Mouse (Mus musculus): ENCODE measurements at regions not wholly inside any gene's neighbourhood (a gene's known extent, or its start where the extent isn't known, plus 50 kb on each side); places are given as distances from the start of the nearest gene placed in this dataset.

- no peak overlapping the region for H3K4me3 ChIP-seq
- H3K9ac ChIP-seq, result no peak overlapping the region
- H3K4me1 ChIP-seq (replicated peaks), result peaks cover 6% of the 10 kb centered on the region; the same call in 1 of the 2 replicates
- ATAC-seq (ENCODE audit: low FRiP score, low read depth), result no peak
- H3K4me2 ChIP-seq, result no peak overlapping the region
- no peaks in the 10 kb centered on the region for H3K9me3 ChIP-seq
- WGBS, result 28% methylated on average over 4 of the region's 4 CpGs
- no peaks in the 10 kb centered on the region for H3K36me3 ChIP-seq
- H3K27me3 ChIP-seq, result no peaks in the 10 kb centered on the region
- H3K27ac ChIP-seq (replicated peaks), result no peak overlapping the region
Observed at GRCm38 (mm10) chr4:54071951-54072350, 246.1 kb downstream of the Tmem38b start.

DNA sequence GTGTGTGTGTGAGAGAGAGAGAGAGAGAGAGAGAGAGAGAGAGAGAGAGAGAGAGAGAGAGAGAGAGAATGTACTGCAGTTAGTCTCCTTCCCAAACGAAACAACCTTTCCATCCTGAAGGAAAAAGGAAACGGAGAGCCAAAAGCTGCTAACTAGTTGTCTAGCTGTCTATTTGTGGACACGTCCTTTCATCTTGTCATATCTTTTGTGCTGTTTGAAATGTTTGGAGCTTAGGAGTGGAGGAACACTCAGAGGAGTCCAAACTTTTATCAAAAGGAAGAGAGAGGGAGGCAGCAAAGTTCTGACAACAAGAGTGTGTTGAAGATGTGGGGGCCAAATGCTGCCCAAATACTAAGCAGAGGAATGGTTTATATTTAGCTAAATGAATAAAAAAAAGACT, 246.6 kb downstream of the Tmem38b start:
- WGBS, result 18% methylated on average over 3 of the region's 3 CpGs
- no peak overlapping the region for H3K27ac ChIP-seq (replicated peaks)
- ATAC-seq (ENCODE audit: low FRiP score, low read depth), result no peak
- no peaks in the 10 kb centered on the region for H3K36me3 ChIP-seq
- no peak overlapping the region for H3K4me3 ChIP-seq
- H3K4me1 ChIP-seq (replicated peaks), result peaks cover 6% of the 10 kb centered on the region; the same call in 1 of the 2 replicates
- no peak overlapping the region for H3K9ac ChIP-seq
- no peak overlapping the region for H3K4me2 ChIP-seq
- no peaks in the 10 kb centered on the region for H3K27me3 ChIP-seq
- H3K9me3 ChIP-seq, result no peaks in the 10 kb centered on the region

- no peak overlapping the region for H3K4me3 ChIP-seq
- no peak overlapping the region for H3K27ac ChIP-seq (replicated peaks)
- 8% methylated on average over 10 of the region's 10 CpGs for WGBS
- no peak overlapping the region for H3K9ac ChIP-seq
- H3K27me3 ChIP-seq, result no peaks in the 10 kb centered on the region
- H3K9me3 ChIP-seq, result no peaks in the 10 kb centered on the region
- no peaks in the 10 kb centered on the region for H3K36me3 ChIP-seq
- H3K4me2 ChIP-seq, result peak overlapping the region; percentile 23
- H3K4me1 ChIP-seq (replicated peaks), result peaks cover 6% of the 10 kb centered on the region; the same call in 1 of the 2 replicates
- ATAC-seq (ENCODE audit: low FRiP score, low read depth), result no peak
Observed at GRCm38 (mm10) chr4:54072932-54073331, 247.1 kb downstream of the Tmem38b start.

DNA sequence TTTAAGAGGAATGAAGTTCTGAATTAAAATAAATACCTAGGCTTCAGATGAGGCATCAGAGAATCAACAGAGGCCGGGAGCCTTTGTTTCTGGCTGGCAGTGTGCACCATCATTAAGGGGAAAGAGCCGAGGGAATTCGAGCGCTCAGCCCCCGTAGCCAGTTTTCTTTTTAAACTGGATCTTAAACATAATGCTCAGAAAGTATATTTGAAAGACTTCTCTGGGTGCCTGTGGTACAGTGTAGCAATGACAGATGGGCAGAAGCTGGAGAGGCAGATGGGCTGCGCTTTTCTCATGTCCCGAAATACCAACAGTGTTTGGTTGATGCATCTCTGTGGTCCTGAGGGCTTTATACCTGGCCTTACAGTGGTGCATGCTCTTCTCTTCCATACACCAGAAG, 247.6 kb downstream of the Tmem38b start:
- 0 out of 2 replicates have a peak, but pooled peaks have one; percentile 30 for ATAC-seq (ENCODE audit: low FRiP score, low read depth)
- Histone ChIP-seq H3K9me3 (no peaks in the 10 kb centered on the region), H3K4me1 (replicated peaks) (peaks cover 6% of the 10 kb centered on the region; the same call in 1 of the 2 replicates), H3K4me2 (peak overlapping the region; percentile 23; the same call in 1 of the 2 replicates), H3K27ac (replicated peaks) (no peak overlapping the region), H3K36me3 (no peaks in the 10 kb centered on the region), H3K9ac (no peak overlapping the region), H3K27me3 (no peaks in the 10 kb centered on the region), H3K4me3 (no peak overlapping the region)
- 26% methylated on average over 7 of the region's 7 CpGs for WGBS

DNA sequence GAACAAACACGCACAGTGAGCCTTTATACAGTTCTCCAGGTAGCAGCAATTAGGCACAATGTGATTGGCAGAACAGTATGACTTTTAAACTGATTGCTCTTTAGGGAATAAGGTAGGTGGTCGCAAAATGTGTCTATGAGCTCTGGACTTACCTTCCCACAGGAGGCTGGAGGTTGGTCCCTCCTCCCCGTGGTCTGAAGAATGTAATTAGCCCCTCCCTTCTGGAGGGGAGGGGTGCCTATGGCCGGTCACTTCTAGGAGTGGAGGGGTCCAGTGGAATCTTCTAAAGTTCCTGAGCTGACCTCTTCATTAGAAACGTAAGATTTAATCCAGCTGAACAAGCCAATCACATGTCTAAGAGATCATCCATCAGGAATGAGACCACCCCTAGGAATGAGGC, 248.4 kb downstream of the Tmem38b start:
- no peak for ATAC-seq (ENCODE audit: low FRiP score, low read depth)
- H3K9me3 ChIP-seq, result no peaks in the 10 kb centered on the region
- H3K27me3 ChIP-seq, result no peaks in the 10 kb centered on the region
- H3K4me1 ChIP-seq (replicated peaks), result peaks cover 6% of the 10 kb centered on the region; the same call in 1 of the 2 replicates
- H3K9ac ChIP-seq, result no peak overlapping the region
- no peaks in the 10 kb centered on the region for H3K36me3 ChIP-seq
- H3K4me3 ChIP-seq, result no peak overlapping the region
- WGBS, result 53% methylated on average over 5 of the region's 5 CpGs
- no peak overlapping the region for H3K27ac ChIP-seq (replicated peaks)
- H3K4me2 ChIP-seq, result no peak overlapping the region

DNA sequence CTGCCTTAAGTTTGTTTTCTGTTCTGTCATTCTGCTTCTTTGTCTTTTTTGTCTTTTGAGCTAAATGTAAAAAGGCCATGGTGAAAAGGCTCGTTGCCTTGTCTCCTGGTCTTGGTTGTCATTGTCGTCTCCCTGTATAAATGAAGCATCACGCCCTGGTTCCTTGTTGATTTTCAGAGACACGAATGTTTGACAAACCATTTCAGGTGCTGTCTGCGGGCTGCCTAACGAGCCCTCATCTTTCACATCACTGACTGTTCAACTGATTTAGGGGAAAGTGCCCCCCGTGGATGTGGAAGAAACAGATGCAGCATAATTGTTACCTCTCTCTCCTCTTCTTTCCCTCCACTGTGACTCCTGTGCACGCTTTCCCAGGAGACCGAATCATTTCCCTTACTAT, 254.7 kb downstream of the Tmem38b start:
- Histone ChIP-seq H3K4me1 (replicated peaks) (no peaks in the 10 kb centered on the region), H3K9ac (no peak overlapping the region), H3K4me3 (no peak overlapping the region), H3K4me2 (no peak overlapping the region), H3K9me3 (no peaks in the 10 kb centered on the region), H3K27ac (replicated peaks) (no peak overlapping the region), H3K36me3 (no peaks in the 10 kb centered on the region), H3K27me3 (no peaks in the 10 kb centered on the region)
- ATAC-seq (ENCODE audit: low FRiP score, low read depth), result no peak
- WGBS, result 52% methylated on average over 9 of the region's 9 CpGs

DNA sequence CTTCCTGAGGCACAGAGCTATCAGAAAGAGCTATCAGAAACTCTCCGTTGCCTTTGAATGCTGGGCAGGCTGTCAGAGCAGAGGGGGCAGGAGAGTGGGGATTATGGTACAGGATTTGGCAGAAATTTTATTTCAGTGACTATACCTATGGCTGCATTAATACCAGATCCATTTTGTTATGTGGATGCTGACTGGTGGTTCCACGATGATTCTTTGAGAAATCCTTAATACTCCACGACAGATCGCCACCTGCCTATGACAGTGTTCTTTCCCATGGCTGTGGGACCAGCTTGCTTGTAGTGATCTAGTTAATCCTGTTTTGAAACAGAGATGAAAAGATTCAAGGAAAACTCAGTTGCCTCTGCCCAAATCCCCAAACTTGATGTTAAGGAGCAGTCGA, 255.6 kb downstream of the Tmem38b start:
- Histone ChIP-seq H3K27ac (replicated peaks) (no peak overlapping the region), H3K4me1 (replicated peaks) (no peaks in the 10 kb centered on the region), H3K9me3 (no peaks in the 10 kb centered on the region), H3K27me3 (no peaks in the 10 kb centered on the region), H3K4me2 (no peak overlapping the region), H3K36me3 (no peaks in the 10 kb centered on the region), H3K9ac (no peak overlapping the region), H3K4me3 (no peak overlapping the region)
- 83% methylated on average over 5 of the region's 5 CpGs for WGBS
- ATAC-seq (ENCODE audit: low FRiP score, low read depth), result no peak

DNA sequence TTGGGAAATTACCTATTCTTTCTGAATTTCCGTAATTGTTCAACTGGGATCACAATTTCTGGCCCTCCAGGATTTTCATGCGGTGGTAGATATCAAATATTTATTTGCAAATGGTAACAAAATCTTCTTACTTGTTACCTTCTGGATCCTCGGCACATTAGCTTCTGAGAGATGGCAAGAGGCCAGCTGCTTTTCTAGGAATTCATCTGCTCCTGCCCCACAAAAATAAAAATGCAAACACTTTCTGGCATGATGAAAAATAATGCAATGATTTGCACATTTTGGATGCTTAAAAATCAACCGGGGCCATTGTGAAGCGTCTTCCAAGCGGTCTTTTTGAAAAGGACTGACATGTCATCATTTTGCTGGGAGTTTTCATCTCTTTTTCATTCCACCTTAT, 258.9 kb downstream of the Tmem38b start:
- 83% methylated on average over 6 of the region's 6 CpGs for WGBS
- Histone ChIP-seq H3K27ac (replicated peaks) (no peak overlapping the region), H3K9ac (no peak overlapping the region), H3K4me1 (replicated peaks) (no peaks in the 10 kb centered on the region), H3K4me3 (no peak overlapping the region), H3K9me3 (no peaks in the 10 kb centered on the region), H3K27me3 (no peaks in the 10 kb centered on the region), H3K36me3 (no peaks in the 10 kb centered on the region), H3K4me2 (no peak overlapping the region)
- no peak for ATAC-seq (ENCODE audit: low FRiP score, low read depth)

DNA sequence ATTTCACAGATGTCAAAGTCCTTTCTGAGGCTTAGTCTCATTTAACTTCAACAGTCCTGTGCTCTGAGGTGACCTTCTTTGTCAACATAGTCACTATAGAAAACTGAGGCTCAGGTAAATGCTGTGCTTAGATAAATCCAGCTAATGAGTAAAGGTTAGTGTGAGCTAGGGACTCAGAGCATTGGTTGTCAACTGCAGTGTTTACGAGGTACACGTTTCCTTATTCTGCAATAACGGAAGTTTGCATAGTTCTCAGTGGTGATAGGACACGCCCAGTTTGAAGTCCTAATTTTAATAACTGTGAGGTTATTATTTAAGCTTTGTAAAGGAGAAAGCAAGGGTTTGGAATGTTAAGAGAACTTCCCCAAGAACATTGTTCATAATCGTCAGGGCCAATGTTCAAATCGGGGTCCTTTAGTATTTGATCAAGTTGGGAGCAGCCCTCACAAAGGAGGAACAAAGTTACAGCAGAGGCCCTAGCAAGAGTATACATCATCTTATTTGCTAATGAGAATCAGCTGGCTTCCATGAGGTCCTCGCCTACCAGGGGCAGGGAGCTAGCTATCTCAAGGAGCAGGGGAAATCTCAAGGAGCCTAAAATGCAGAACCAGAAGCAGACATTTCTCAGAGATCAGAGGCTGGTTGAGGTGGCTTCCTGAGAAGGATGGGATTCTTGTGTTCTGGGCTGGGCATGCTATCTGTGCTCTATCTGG, 268.6 kb downstream of the Tmem38b start:
- Histone ChIP-seq H3K36me3 (no peaks in the 10 kb centered on the region), H3K4me3 (no peak overlapping the region), H3K4me2 (no peak overlapping the region), H3K9ac (no peak overlapping the region), H3K4me1 (replicated peaks) (no peaks in the 10 kb centered on the region), H3K27me3 (no peaks in the 10 kb centered on the region), H3K27ac (replicated peaks) (no peak overlapping the region), H3K9me3 (no peaks in the 10 kb centered on the region)
- WGBS, result 92% methylated on average over 7 of the region's 7 CpGs
- no peak for ATAC-seq (ENCODE audit: low FRiP score, low read depth)

DNA sequence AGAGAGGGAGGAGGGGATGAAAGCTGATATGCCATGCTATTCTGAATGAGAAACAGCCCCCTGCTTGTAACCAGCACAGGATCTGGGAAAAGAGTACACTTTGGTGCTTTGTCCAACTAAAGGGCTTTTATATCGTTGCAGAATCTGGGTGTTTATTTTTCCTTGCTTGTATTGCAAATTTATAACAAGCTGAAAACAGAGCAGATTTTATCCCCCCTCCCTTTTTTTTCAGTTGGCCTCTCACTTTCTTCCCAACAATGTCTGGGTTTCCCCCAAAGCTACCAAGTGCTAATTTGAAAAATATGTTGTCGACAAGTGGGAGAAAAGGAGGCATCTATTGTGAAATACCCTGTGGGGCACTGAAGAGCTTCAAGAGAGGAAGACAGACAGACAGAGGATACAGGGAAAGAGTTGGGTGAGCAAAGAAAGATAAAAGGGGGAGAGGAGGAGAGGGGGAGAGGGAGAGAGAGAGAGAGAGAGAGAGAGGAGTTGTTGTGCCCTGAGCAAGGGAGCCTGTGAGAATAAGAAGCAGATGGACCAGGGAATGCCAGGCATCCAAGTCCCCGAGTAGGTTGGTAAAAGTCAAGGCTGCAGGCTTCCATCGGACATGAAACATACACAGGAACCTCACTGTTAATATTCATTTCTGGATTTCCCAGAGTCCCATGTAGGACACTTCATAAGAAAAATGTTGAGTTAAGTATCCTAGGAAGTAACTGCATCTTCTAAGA, 269.5 kb downstream of the Tmem38b start:
- H3K4me2 ChIP-seq, result no peak overlapping the region
- H3K27ac ChIP-seq (replicated peaks), result no peak overlapping the region
- no peak overlapping the region for H3K4me3 ChIP-seq
- H3K4me1 ChIP-seq (replicated peaks), result no peaks in the 10 kb centered on the region
- no peaks in the 10 kb centered on the region for H3K9me3 ChIP-seq
- H3K36me3 ChIP-seq, result no peaks in the 10 kb centered on the region
- H3K27me3 ChIP-seq, result no peaks in the 10 kb centered on the region
- no peak overlapping the region for H3K9ac ChIP-seq
- no peak for ATAC-seq (ENCODE audit: low FRiP score, low read depth)
- 60% methylated on average over 4 of the region's 4 CpGs for WGBS

- no peak overlapping the region for H3K4me2 ChIP-seq
- H3K4me3 ChIP-seq, result no peak overlapping the region
- H3K9ac ChIP-seq, result no peak overlapping the region
- H3K4me1 ChIP-seq (replicated peaks), result no peaks in the 10 kb centered on the region
- no peaks in the 10 kb centered on the region for H3K27me3 ChIP-seq
- H3K9me3 ChIP-seq, result no peaks in the 10 kb centered on the region
- no peak for ATAC-seq (ENCODE audit: low FRiP score, low read depth)
- 92% methylated on average over 2 of the region's 2 CpGs for WGBS
- no peaks in the 10 kb centered on the region for H3K36me3 ChIP-seq
- H3K27ac ChIP-seq (replicated peaks), result no peak overlapping the region
Observed at GRCm38 (mm10) chr4:54097543-54097942, 271.7 kb downstream of the Tmem38b start.

GRCm38 (mm10) chr4:54100282-54100681, 274.4 kb downstream of the Tmem38b start:
- Histone ChIP-seq H3K4me3 (no peak overlapping the region), H3K27me3 (no peaks in the 10 kb centered on the region), H3K9me3 (no peaks in the 10 kb centered on the region), H3K27ac (replicated peaks) (no peak overlapping the region), H3K4me1 (replicated peaks) (no peaks in the 10 kb centered on the region), H3K36me3 (no peaks in the 10 kb centered on the region), H3K9ac (no peak overlapping the region), H3K4me2 (no peak overlapping the region)
- no peak for ATAC-seq (ENCODE audit: low FRiP score, low read depth)
